18 mouse cellular contexts compared by ENCODE assay signal in genomic region chr11:35388471-35388870, GRCm38 (mm10).
DNase-seq lines count a peak whose midpoint lies in the region; ATAC-seq and TF ChIP-seq lines count a peak whose summit lies in the region.
"Had no signal": no experiment of that assay in that cellular context is flagged by ENCODE, and none has a peak within 500 bp of the region (broad histone marks: within the 10 kb centered on the region; RNA-seq: fewer than 3 reads in every experiment).

No protein-coding gene starts in this region.

- no peak for TF ChIP-seq CTCF in layer of hippocampus, adult 2 months (conservative IDR thresholded peaks at IDR 0.05)
- no peak for TF ChIP-seq CTCF in liver, postnatal 0 days (IDR thresholded peaks at IDR 0.05; ENCODE audit: low read depth)

- no peaks in the 10 kb centered on the region for H3K27me3 ChIP-seq in embryonic facial prominence, embryonic 14.5 days (replicated peaks; ENCODE audit: control insufficient read depth, insufficient read depth, low read length)
- no peaks in the 10 kb centered on the region for H3K27me3 ChIP-seq in liver, postnatal 0 days (ENCODE audit: insufficient read depth, low read length)
- H3K27me3 ChIP-seq: embryonic facial prominence, embryonic 15.5 days had no signal

- peak overlapping the region; percentile 49 for H3K27ac ChIP-seq in layer of hippocampus, adult 2 months
- peak overlapping the region; percentile 52; the same call in 1 of the 2 replicates for H3K27ac ChIP-seq in embryonic facial prominence, embryonic 14.5 days (replicated peaks; ENCODE audit: low read depth, low read length)
- no peak overlapping the region for H3K27ac ChIP-seq in liver, postnatal 0 days (ENCODE audit: low read depth)
- H3K27ac ChIP-seq: embryonic facial prominence, embryonic 15.5 days; midbrain, embryonic 15.5 days; neural tube, embryonic 13.5 days had no signal

- no peak overlapping the region for H3K4me3 ChIP-seq in layer of hippocampus, adult 2 months
- H3K4me3 ChIP-seq in embryonic facial prominence, embryonic 14.5 days (ENCODE audit: low read depth, low read length) = no peak overlapping the region
- H3K4me3 ChIP-seq in liver, postnatal 0 days (ENCODE audit: low read depth, low read length) = no peak overlapping the region
- H3K4me3 ChIP-seq: embryonic facial prominence, embryonic 15.5 days; midbrain, embryonic 15.5 days; neural tube, embryonic 13.5 days had no signal

- DNase-seq in layer of hippocampus, adult 2 months (ENCODE audit: low spot score in 2 of 2) = no peak
- no peak for DNase-seq in layer of hippocampus, postnatal 36 days
- peak; percentile 63 for DNase-seq in brain, adult 2 months (ENCODE audit: low read depth, low spot score)
- DNase-seq in embryonic facial prominence, embryonic 14.5 days (ENCODE audit: low spot score) = peak; percentile 75
- DNase-seq in right cerebral cortex, postnatal 10 days (ENCODE audit: low spot score in 2 of 2) = peak; percentile 57 to 65
- DNase-seq in T-cell, adult 2 months (ENCODE audit: low spot score) = no peak
- DNase-seq in liver, postnatal 0 days = no peak
- DNase-seq: adrenal gland, postnatal 25 days; cerebellum, adult 2 months; heart, adult 11 months; kidney, postnatal 25 days; retina, postnatal 1 day; thymus, postnatal 25 days had no signal

- H3K9ac ChIP-seq in embryonic facial prominence, embryonic 14.5 days (ENCODE audit: low read depth, low read length) = no peak overlapping the region
- no peak overlapping the region for H3K9ac ChIP-seq in liver, postnatal 0 days (replicated peaks)
- H3K9ac ChIP-seq: embryonic facial prominence, embryonic 15.5 days; midbrain, embryonic 15.5 days; neural tube, embryonic 13.5 days had no signal

- peak; percentile 64; the same call in 1 of the 2 replicates for ATAC-seq in embryonic facial prominence, embryonic 14.5 days (ENCODE audit: low read depth)
- ATAC-seq in liver, postnatal 0 days = no peak
- ATAC-seq: midbrain, embryonic 15.5 days; Patski had no signal

- H3K4me1 ChIP-seq in embryonic facial prominence, embryonic 14.5 days (ENCODE audit: control insufficient read depth, insufficient read depth, low read length) = peaks cover 49% of the 10 kb centered on the region
- no peaks in the 10 kb centered on the region for H3K4me1 ChIP-seq in liver, postnatal 0 days (ENCODE audit: insufficient read depth)
- H3K4me1 ChIP-seq: midbrain, embryonic 15.5 days had no signal

- WGBS in embryonic facial prominence, embryonic 14.5 days = 13% methylated on average over 12 of the region's 12 CpGs
- 84% methylated on average over 12 of the region's 12 CpGs for WGBS in liver, postnatal 0 days (ENCODE audit: insufficient replicate concordance)

- H3K9me3 ChIP-seq in embryonic facial prominence, embryonic 14.5 days (ENCODE audit: control insufficient read depth, low read length) = no peaks in the 10 kb centered on the region
- no peaks in the 10 kb centered on the region for H3K9me3 ChIP-seq in liver, postnatal 0 days (ENCODE audit: low read length)
- H3K9me3 ChIP-seq: embryonic facial prominence, embryonic 15.5 days; midbrain, embryonic 15.5 days; neural tube, embryonic 13.5 days had no signal

- H3K4me2 ChIP-seq in embryonic facial prominence, embryonic 14.5 days (ENCODE audit: low read depth, low read length) = no peak overlapping the region; the same call in 1 of the 2 replicates
- no peak overlapping the region for H3K4me2 ChIP-seq in liver, postnatal 0 days (ENCODE audit: low read depth, low read length)
- H3K4me2 ChIP-seq: embryonic facial prominence, embryonic 15.5 days; liver, embryonic 11.5 days; midbrain, embryonic 15.5 days; neural tube, embryonic 13.5 days had no signal

- H3K36me3 ChIP-seq in embryonic facial prominence, embryonic 14.5 days (ENCODE audit: control insufficient read depth, insufficient read depth, low read length) = no peaks in the 10 kb centered on the region
- H3K36me3 ChIP-seq in liver, postnatal 0 days (replicated peaks; ENCODE audit: insufficient read depth, low read length) = no peaks in the 10 kb centered on the region
- H3K36me3 ChIP-seq: embryonic facial prominence, embryonic 15.5 days; midbrain, embryonic 15.5 days; neural tube, embryonic 13.5 days had no signal

- no peak for TF ChIP-seq EP300 in liver, postnatal 0 days (IDR thresholded peaks at IDR 0.05; ENCODE audit: low read depth)

Comparison
In these comparisons a context has a peak if more than half of its experiments do, and no peak if none do; other contexts are left out.
1. DNase-seq: peak in brain, adult 2 months (single experiment), embryonic facial prominence, embryonic 14.5 days (single experiment) and right cerebral cortex, postnatal 10 days (2 of 2); none in layer of hippocampus, adult 2 months (0 of 2), layer of hippocampus, postnatal 36 days (0 of 2), T-cell, adult 2 months (single experiment) and liver, postnatal 0 days (single experiment).